Mouse (Mus musculus): ENCODE data around the gene Gm13762. TPM values are rescaled to one million over a fixed set of nuclear protein-coding genes. Genes with fewer than 3 reads are reported as not detected.

Gm13762 gene
- polyA plus RNA-seq, 1 experiment from 2014 or later: not detected

Other genes with a start within 250 kb of the Gm13762 start
- gene Olfr1197, start 247.9 kb downstream of the Gm13762 start, polyA plus RNA-seq (2014; fragmentation: Nextera tagmentation; extraction: Ambion mirVana): not detected in 2 replicates
- gene Olfr1198, start 228.9 kb downstream of the Gm13762 start, polyA plus RNA-seq (2014; fragmentation: Nextera tagmentation; extraction: Ambion mirVana): not detected in 2 replicates
- gene Olfr1199, start 219.8 kb downstream of the Gm13762 start, polyA plus RNA-seq (2014; fragmentation: Nextera tagmentation; extraction: Ambion mirVana): not detected in 2 replicates
- gene Olfr1200, start 209.8 kb downstream of the Gm13762 start, polyA plus RNA-seq (2014; fragmentation: Nextera tagmentation; extraction: Ambion mirVana): not detected in 2 replicates
- not detected in 2 replicates for gene Olfr1201, start 187.2 kb downstream of the Gm13762 start, polyA plus RNA-seq (2014; fragmentation: Nextera tagmentation; extraction: Ambion mirVana)
- gene Olfr1202, start 165.8 kb downstream of the Gm13762 start, polyA plus RNA-seq (2014; fragmentation: Nextera tagmentation; extraction: Ambion mirVana): not detected in 2 replicates
- gene Olfr1205, start 150.5 kb downstream of the Gm13762 start, polyA plus RNA-seq (2014; fragmentation: Nextera tagmentation; extraction: Ambion mirVana): not detected in 2 replicates
- not detected in 2 replicates for gene Olfr1204, start 131.0 kb downstream of the Gm13762 start, polyA plus RNA-seq (2014; fragmentation: Nextera tagmentation; extraction: Ambion mirVana)
- gene Olfr1206, start 117.0 kb downstream of the Gm13762 start, polyA plus RNA-seq (2014; fragmentation: Nextera tagmentation; extraction: Ambion mirVana): not detected in 2 replicates
- not detected in 2 replicates for gene Olfr1208, start 78.0 kb downstream of the Gm13762 start, polyA plus RNA-seq (2014; fragmentation: Nextera tagmentation; extraction: Ambion mirVana)
- gene Olfr1209, start 65.1 kb downstream of the Gm13762 start, polyA plus RNA-seq (2014; fragmentation: Nextera tagmentation; extraction: Ambion mirVana): not detected in 2 replicates
- gene Olfr1211, start 42.2 kb downstream of the Gm13762 start, polyA plus RNA-seq (2014; fragmentation: Nextera tagmentation; extraction: Ambion mirVana): not detected in 2 replicates
- not detected in 2 replicates for gene Olfr1212, start 26.3 kb downstream of the Gm13762 start, polyA plus RNA-seq (2014; fragmentation: Nextera tagmentation; extraction: Ambion mirVana)
- not detected in 2 replicates for gene Olfr1214, start 12.4 kb upstream of the Gm13762 start, polyA plus RNA-seq (2014; fragmentation: Nextera tagmentation; extraction: Ambion mirVana)
- gene Olfr1215, start 26.7 kb upstream of the Gm13762 start, polyA plus RNA-seq (2014; fragmentation: Nextera tagmentation; extraction: Ambion mirVana): not detected in 2 replicates
- gene Olfr1216, start 38.1 kb upstream of the Gm13762 start, polyA plus RNA-seq (2014; fragmentation: Nextera tagmentation; extraction: Ambion mirVana): not detected in 2 replicates
- not detected in 2 replicates for gene Olfr1217, start 51.8 kb upstream of the Gm13762 start, polyA plus RNA-seq (2014; fragmentation: Nextera tagmentation; extraction: Ambion mirVana)
- not detected in 2 replicates for gene Olfr1218, start 80.9 kb upstream of the Gm13762 start, polyA plus RNA-seq (2014; fragmentation: Nextera tagmentation; extraction: Ambion mirVana)
- not detected in 2 replicates for gene Olfr1219, start 103.2 kb upstream of the Gm13762 start, polyA plus RNA-seq (2014; fragmentation: Nextera tagmentation; extraction: Ambion mirVana)
- gene Olfr1220, start 126.6 kb upstream of the Gm13762 start, polyA plus RNA-seq (2014; fragmentation: Nextera tagmentation; extraction: Ambion mirVana): not detected in 2 replicates
- not detected in 2 replicates for gene Olfr1221, start 137.0 kb upstream of the Gm13762 start, polyA plus RNA-seq (2014; fragmentation: Nextera tagmentation; extraction: Ambion mirVana)
- not detected in 2 replicates for gene Olfr1222, start 152.8 kb upstream of the Gm13762 start, polyA plus RNA-seq (2014; fragmentation: Nextera tagmentation; extraction: Ambion mirVana)
- not detected in 2 replicates for gene Olfr1223, start 171.3 kb upstream of the Gm13762 start, polyA plus RNA-seq (2014; fragmentation: Nextera tagmentation; extraction: Ambion mirVana)
- gene Olfr1224-ps1, start 183.8 kb upstream of the Gm13762 start, polyA plus RNA-seq (2014; fragmentation: Nextera tagmentation; extraction: Ambion mirVana): not detected in 2 replicates
- not detected in 2 replicates for gene Olfr1225, start 194.4 kb upstream of the Gm13762 start, polyA plus RNA-seq (2014; fragmentation: Nextera tagmentation; extraction: Ambion mirVana)
- gene Olfr1226, start 219.8 kb upstream of the Gm13762 start, polyA plus RNA-seq (2014; fragmentation: Nextera tagmentation; extraction: Ambion mirVana): not detected in 2 replicates

All from heart, embryonic 14.5 days (tissue).